Mouse (Mus musculus): ENCODE measurements around the gene Gm11985. TPM values are rescaled to one million over a fixed set of nuclear protein-coding genes. Genes with fewer than 3 reads are reported as not detected.

Gene Gm11985
- polyA plus RNA-seq, 1 experiment from 2014 or later = 0.25 TPM

GRCm38 (mm10) chr11:7145221-7145620 lies 43.1 kb downstream of the Gm11985 start:
- WGBS = 67% methylated on average over 4 of the region's 4 CpGs
- Histone ChIP-seq H3K36me3 (ENCODE audit: control insufficient read depth, insufficient read depth, low read length) (no peaks in the 10 kb centered on the region), H3K4me2 (replicated peaks; ENCODE audit: low read depth, low read length) (no peak overlapping the region), H3K27ac (ENCODE audit: low read length) (no peak overlapping the region), H3K27me3 (ENCODE audit: control insufficient read depth, insufficient read depth, low read length) (no peaks in the 10 kb centered on the region), H3K4me1 (ENCODE audit: control insufficient read depth, insufficient read depth, low read length) (0 out of 2 replicates have a peak, but pooled peaks cover 3% of the 10 kb centered on the region), H3K9ac (replicated peaks; ENCODE audit: low read depth, low read length) (no peak overlapping the region), H3K9me3 (ENCODE audit: control insufficient read depth, low read depth, low read length) (no peaks in the 10 kb centered on the region), H3K4me3 (ENCODE audit: low read depth, low read length) (no peak overlapping the region)
- no peak for ATAC-seq (ENCODE audit: insufficient number of reproducible peaks, insufficient read depth, low FRiP score, low read depth)

GRCm38 (mm10) chr11:7144369-7144768 lies 44.0 kb downstream of the Gm11985 start:
- Histone ChIP-seq H3K4me1 (ENCODE audit: control insufficient read depth, insufficient read depth, low read length) (0 out of 2 replicates have a peak, but pooled peaks cover 3% of the 10 kb centered on the region), H3K36me3 (ENCODE audit: control insufficient read depth, insufficient read depth, low read length) (no peaks in the 10 kb centered on the region), H3K4me2 (replicated peaks; ENCODE audit: low read depth, low read length) (no peak overlapping the region), H3K4me3 (ENCODE audit: low read depth, low read length) (no peak overlapping the region), H3K27me3 (ENCODE audit: control insufficient read depth, insufficient read depth, low read length) (no peaks in the 10 kb centered on the region), H3K9ac (replicated peaks; ENCODE audit: low read depth, low read length) (no peak overlapping the region), H3K27ac (ENCODE audit: low read length) (no peak overlapping the region), H3K9me3 (ENCODE audit: control insufficient read depth, low read depth, low read length) (no peaks in the 10 kb centered on the region)
- ATAC-seq (ENCODE audit: insufficient number of reproducible peaks, insufficient read depth, low FRiP score, low read depth) = no peak
- WGBS = 83% methylated on average over 11 of the region's 11 CpGs

- Histone ChIP-seq H3K4me3 (ENCODE audit: low read depth, low read length) (no peak overlapping the region), H3K36me3 (ENCODE audit: control insufficient read depth, insufficient read depth, low read length) (no peaks in the 10 kb centered on the region; the same call in 1 of the 2 replicates), H3K27ac (ENCODE audit: low read length) (no peak overlapping the region), H3K4me2 (replicated peaks; ENCODE audit: low read depth, low read length) (no peak overlapping the region), H3K27me3 (ENCODE audit: control insufficient read depth, insufficient read depth, low read length) (no peaks in the 10 kb centered on the region), H3K4me1 (ENCODE audit: control insufficient read depth, insufficient read depth, low read length) (0 out of 2 replicates have a peak, but pooled peaks cover 3% of the 10 kb centered on the region), H3K9me3 (ENCODE audit: control insufficient read depth, low read depth, low read length) (no peaks in the 10 kb centered on the region), H3K9ac (replicated peaks; ENCODE audit: low read depth, low read length) (no peak overlapping the region)
- WGBS = 24% methylated on average over 3 of the region's 3 CpGs
- ATAC-seq (ENCODE audit: insufficient number of reproducible peaks, insufficient read depth, low FRiP score, low read depth) = peak; percentile 75
Observed at GRCm38 (mm10) chr11:7142725-7143124, 45.6 kb downstream of the Gm11985 start.

DNA sequence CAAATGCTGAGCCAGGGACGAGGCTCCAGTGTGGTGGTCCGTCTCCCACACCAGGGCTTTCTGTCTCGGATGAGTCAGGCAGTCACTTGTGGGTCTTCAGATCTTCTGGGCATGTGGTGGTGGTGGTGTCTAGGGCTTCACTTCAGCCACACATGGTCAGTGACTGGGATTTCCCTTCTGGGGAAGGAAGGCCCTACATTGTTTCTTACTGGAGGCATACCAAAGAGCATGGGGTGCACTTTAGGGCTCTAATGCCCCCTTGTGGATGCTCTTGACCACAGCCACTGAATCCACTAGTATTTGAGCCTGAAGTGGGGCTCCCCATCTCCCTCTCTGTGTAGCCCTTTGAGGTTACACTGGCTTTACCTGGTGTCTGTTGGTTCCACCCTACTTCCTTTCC lies 47.9 kb downstream of the Gm11985 start:
- 86% methylated on average over 3 of the region's 3 CpGs for WGBS
- H3K9ac ChIP-seq (replicated peaks; ENCODE audit: low read depth, low read length) = no peak overlapping the region
- H3K9me3 ChIP-seq (ENCODE audit: control insufficient read depth, low read depth, low read length) = no peaks in the 10 kb centered on the region
- H3K4me3 ChIP-seq (ENCODE audit: low read depth, low read length) = no peak overlapping the region
- H3K27me3 ChIP-seq (ENCODE audit: control insufficient read depth, insufficient read depth, low read length) = no peaks in the 10 kb centered on the region
- no peak overlapping the region for H3K27ac ChIP-seq (ENCODE audit: low read length)
- no peak for ATAC-seq (ENCODE audit: insufficient number of reproducible peaks, insufficient read depth, low FRiP score, low read depth)
- no peak overlapping the region for H3K4me2 ChIP-seq (replicated peaks; ENCODE audit: low read depth, low read length)
- H3K4me1 ChIP-seq (ENCODE audit: control insufficient read depth, insufficient read depth, low read length) = 0 out of 2 replicates have a peak, but pooled peaks cover 3% of the 10 kb centered on the region
- no peaks in the 10 kb centered on the region; the same call in 1 of the 2 replicates for H3K36me3 ChIP-seq (ENCODE audit: control insufficient read depth, insufficient read depth, low read length)

GRCm38 (mm10) chr11:7138370-7138769 lies 50.0 kb downstream of the Gm11985 start:
- H3K27ac ChIP-seq (ENCODE audit: low read length) = no peak overlapping the region
- no peaks in the 10 kb centered on the region; the same call in 1 of the 2 replicates for H3K36me3 ChIP-seq (ENCODE audit: control insufficient read depth, insufficient read depth, low read length)
- 90% methylated on average over 8 of the region's 8 CpGs for whole genome bisulfite sequencing
- no peak overlapping the region for H3K4me2 ChIP-seq (replicated peaks; ENCODE audit: low read depth, low read length)
- no peaks in the 10 kb centered on the region for H3K27me3 ChIP-seq (ENCODE audit: control insufficient read depth, insufficient read depth, low read length)
- no peaks in the 10 kb centered on the region for H3K9me3 ChIP-seq (ENCODE audit: control insufficient read depth, low read depth, low read length)
- ATAC-seq (ENCODE audit: insufficient number of reproducible peaks, insufficient read depth, low FRiP score, low read depth) = no peak
- H3K9ac ChIP-seq (replicated peaks; ENCODE audit: low read depth, low read length) = no peak overlapping the region
- no peak overlapping the region for H3K4me3 ChIP-seq (ENCODE audit: low read depth, low read length)
- H3K4me1 ChIP-seq (ENCODE audit: control insufficient read depth, insufficient read depth, low read length) = no peaks in the 10 kb centered on the region

GRCm38 (mm10) chr11:7136246-7136855 lies 52.0 kb downstream of the Gm11985 start:
- H3K4me1 ChIP-seq (ENCODE audit: control insufficient read depth, insufficient read depth, low read length) = no peaks in the 10 kb centered on the region
- peak; percentile 74 for ATAC-seq (ENCODE audit: insufficient number of reproducible peaks, insufficient read depth, low FRiP score, low read depth)
- H3K36me3 ChIP-seq (ENCODE audit: control insufficient read depth, insufficient read depth, low read length) = no peaks in the 10 kb centered on the region; the same call in 1 of the 2 replicates
- H3K9me3 ChIP-seq (ENCODE audit: control insufficient read depth, low read depth, low read length) = no peaks in the 10 kb centered on the region
- WGBS = 84% methylated on average over 5 of the region's 5 CpGs
- H3K4me3 ChIP-seq (ENCODE audit: low read depth, low read length) = no peak overlapping the region
- no peaks in the 10 kb centered on the region for H3K27me3 ChIP-seq (ENCODE audit: control insufficient read depth, insufficient read depth, low read length)
- H3K27ac ChIP-seq (ENCODE audit: low read length) = no peak overlapping the region
- H3K9ac ChIP-seq (replicated peaks; ENCODE audit: low read depth, low read length) = no peak overlapping the region
- H3K4me2 ChIP-seq (replicated peaks; ENCODE audit: low read depth, low read length) = no peak overlapping the region

- H3K9me3 ChIP-seq (ENCODE audit: control insufficient read depth, low read depth, low read length) = no peaks in the 10 kb centered on the region
- no peak for ATAC-seq (ENCODE audit: insufficient number of reproducible peaks, insufficient read depth, low FRiP score, low read depth)
- no peaks in the 10 kb centered on the region for H3K27me3 ChIP-seq (ENCODE audit: control insufficient read depth, insufficient read depth, low read length)
- H3K36me3 ChIP-seq (ENCODE audit: control insufficient read depth, insufficient read depth, low read length) = no peaks in the 10 kb centered on the region; the same call in 1 of the 2 replicates
- H3K4me2 ChIP-seq (replicated peaks; ENCODE audit: low read depth, low read length) = no peak overlapping the region
- H3K27ac ChIP-seq (ENCODE audit: low read length) = no peak overlapping the region
- H3K9ac ChIP-seq (replicated peaks; ENCODE audit: low read depth, low read length) = no peak overlapping the region
- H3K4me3 ChIP-seq (ENCODE audit: low read depth, low read length) = no peak overlapping the region
- no peaks in the 10 kb centered on the region for H3K4me1 ChIP-seq (ENCODE audit: control insufficient read depth, insufficient read depth, low read length)
- WGBS = 91% methylated on average over 9 of the region's 9 CpGs
Observed at GRCm38 (mm10) chr11:7135763-7136162, 52.6 kb downstream of the Gm11985 start.

GRCm38 (mm10) chr11:7135301-7135700 lies 53.1 kb downstream of the Gm11985 start:
- Histone ChIP-seq H3K36me3 (ENCODE audit: control insufficient read depth, insufficient read depth, low read length) (no peaks in the 10 kb centered on the region; the same call in 1 of the 2 replicates), H3K4me1 (ENCODE audit: control insufficient read depth, insufficient read depth, low read length) (no peaks in the 10 kb centered on the region), H3K4me2 (replicated peaks; ENCODE audit: low read depth, low read length) (no peak overlapping the region), H3K9me3 (ENCODE audit: control insufficient read depth, low read depth, low read length) (no peaks in the 10 kb centered on the region), H3K9ac (replicated peaks; ENCODE audit: low read depth, low read length) (no peak overlapping the region), H3K27ac (ENCODE audit: low read length) (no peak overlapping the region), H3K27me3 (ENCODE audit: control insufficient read depth, insufficient read depth, low read length) (no peaks in the 10 kb centered on the region), H3K4me3 (ENCODE audit: low read depth, low read length) (no peak overlapping the region)
- WGBS = 68% methylated on average over 6 of the region's 6 CpGs
- ATAC-seq (ENCODE audit: insufficient number of reproducible peaks, insufficient read depth, low FRiP score, low read depth) = no peak

DNA sequence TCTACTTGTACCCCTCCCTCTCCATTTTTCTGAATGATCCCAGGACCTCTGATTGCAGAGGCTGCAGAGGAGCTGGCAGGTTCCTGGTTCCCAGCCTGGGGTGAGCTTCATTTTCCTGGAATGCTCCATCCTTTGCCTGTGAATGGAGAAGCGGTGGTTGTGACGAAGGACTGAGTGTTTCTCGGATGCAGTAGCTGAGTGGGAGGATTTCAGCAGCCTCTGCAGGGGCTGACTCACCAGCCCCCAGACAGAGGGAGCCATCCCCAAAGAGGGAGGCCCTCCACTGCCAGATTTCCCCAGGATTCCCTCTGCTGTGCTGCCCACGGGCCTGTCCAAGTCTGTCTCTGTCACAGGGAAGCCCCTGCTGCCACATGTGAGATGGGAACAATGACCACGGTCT lies 54.0 kb downstream of the Gm11985 start:
- Histone ChIP-seq H3K4me3 (ENCODE audit: low read depth, low read length) (no peak overlapping the region), H3K36me3 (ENCODE audit: control insufficient read depth, insufficient read depth, low read length) (no peaks in the 10 kb centered on the region; the same call in 1 of the 2 replicates), H3K9me3 (ENCODE audit: control insufficient read depth, low read depth, low read length) (no peaks in the 10 kb centered on the region), H3K9ac (replicated peaks; ENCODE audit: low read depth, low read length) (no peak overlapping the region), H3K4me1 (ENCODE audit: control insufficient read depth, insufficient read depth, low read length) (no peaks in the 10 kb centered on the region), H3K4me2 (replicated peaks; ENCODE audit: low read depth, low read length) (no peak overlapping the region), H3K27ac (ENCODE audit: low read length) (no peak overlapping the region), H3K27me3 (ENCODE audit: control insufficient read depth, insufficient read depth, low read length) (no peaks in the 10 kb centered on the region)
- 72% methylated on average over 5 of the region's 5 CpGs for WGBS
- ATAC-seq (ENCODE audit: insufficient number of reproducible peaks, insufficient read depth, low FRiP score, low read depth) = no peak

Measured in stomach, embryonic 14.5 days (tissue).